Mouse (Mus musculus): ENCODE results near the gene Mapk8ip2. TPM values are rescaled to one million over a fixed set of nuclear protein-coding genes. Genes with fewer than 3 reads are reported as not detected.

Gene Mapk8ip2
- total RNA-seq, 1 experiment from 2014 or later: 8.0 TPM

- peak; percentile 84 for DNase-seq
These were observed 26.9 kb downstream of the Mapk8ip2 start for GRCm38 (mm10) chr15:89480584-89480983.

DNA sequence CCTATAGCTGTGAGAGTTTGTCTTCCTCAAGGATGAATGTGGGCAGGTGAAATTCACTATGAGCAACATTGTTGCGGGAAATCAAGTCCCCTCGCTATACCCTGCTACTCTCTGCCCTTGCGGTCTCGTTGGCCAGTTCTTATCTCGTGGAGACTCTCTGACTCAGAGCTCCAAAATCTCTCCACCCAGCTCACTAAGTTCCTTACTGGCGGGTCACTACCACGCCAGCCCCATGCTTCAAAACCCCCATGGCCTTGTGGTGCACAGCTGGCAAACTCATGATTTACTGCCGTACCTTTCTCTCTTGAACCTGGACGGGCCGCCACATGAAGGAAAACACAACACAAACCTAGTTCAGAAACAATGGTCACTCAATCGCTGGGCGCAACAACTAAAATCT lies 34.5 kb downstream of the Mapk8ip2 start:
- no peak for DNase-seq

DNA sequence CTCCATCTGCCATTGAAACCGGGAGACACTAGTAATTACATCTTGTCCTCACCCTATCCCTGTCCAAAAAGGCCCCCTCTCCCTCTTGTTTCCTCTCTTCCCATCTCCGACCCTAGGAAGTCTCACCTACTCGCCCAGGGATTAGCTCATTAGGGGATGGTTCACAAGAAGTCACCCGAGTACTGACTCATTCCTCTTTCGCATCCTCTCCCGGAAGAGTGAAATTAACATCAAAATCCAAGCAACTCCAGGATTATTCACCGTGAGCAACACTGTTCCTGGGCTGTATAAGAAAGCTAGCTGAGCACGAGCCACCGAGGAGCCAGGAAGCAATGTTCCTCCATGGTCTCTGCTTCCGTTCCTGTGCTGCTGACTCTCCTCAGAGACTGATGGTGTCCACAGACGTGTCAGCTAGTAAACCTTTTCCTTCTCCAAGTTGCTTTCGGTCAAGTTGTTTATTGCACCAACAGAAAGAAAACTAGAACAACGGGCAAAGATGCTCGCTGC lies 35.0 kb downstream of the Mapk8ip2 start:
- no peak for DNase-seq

GRCm38 (mm10) chr15:89494970-89495369 lies 41.3 kb downstream of the Mapk8ip2 start:
- DNase-seq: no peak

GRCm38 (mm10) chr15:89496131-89496530 lies 42.4 kb downstream of the Mapk8ip2 start:
- no peak for DNase-seq

DNA sequence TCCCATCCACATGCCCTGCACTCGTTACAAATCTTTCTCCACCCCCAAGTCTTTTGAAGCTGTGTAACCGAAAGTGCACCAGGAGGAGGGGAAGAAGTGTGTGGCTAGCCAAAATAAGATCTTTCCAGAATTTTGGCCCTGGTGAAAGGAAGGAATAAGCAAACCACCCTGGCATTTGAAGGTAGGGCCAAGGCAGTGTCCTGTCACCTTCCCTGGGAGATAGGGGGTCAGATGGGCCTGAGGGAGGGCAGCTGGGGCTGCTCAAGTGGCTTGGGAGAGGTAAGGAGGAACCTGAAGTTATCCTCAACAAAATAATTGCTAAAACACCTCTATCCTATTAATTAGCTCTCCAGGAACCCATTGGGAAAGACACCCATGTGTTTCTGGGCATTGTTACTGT lies 43.1 kb downstream of the Mapk8ip2 start:
- DNase-seq: no peak

DNA sequence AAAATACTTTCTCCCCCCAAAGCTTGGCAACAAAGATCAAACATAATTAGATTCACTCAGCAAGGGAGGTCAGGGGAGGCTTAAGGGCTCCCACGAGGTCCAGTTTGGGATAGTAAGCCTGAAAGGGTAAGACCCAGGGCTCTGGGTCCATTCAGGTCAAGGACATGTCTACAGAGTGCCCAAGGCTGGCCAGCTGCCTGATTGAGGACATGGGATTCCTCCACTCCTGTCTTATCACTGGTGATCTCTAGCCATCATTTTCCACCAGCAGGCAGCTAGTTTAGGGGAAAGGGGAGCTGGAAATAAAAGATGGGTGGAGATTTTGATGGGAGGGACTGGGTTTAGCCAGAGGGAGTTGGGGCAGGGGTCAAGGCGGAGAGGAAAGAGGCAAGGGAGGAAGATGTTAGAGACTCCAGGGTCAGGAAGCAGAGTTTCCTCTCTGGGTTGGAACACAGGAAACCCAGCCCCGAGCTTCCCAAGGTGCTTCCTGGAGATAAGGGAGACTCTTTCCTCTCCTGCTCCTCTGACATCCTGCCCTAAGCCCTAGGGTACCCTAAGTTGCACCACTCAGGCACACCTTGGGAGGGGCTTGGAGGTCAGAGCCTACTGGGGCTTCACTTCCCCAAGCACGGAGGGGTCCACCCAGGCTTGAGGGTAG lies 43.8 kb downstream of the Mapk8ip2 start:
- DNase-seq: peak; percentile 63

GRCm38 (mm10) chr15:89498049-89498960 lies 44.6 kb downstream of the Mapk8ip2 start:
- DNase-seq: peak; percentile 75

DNA sequence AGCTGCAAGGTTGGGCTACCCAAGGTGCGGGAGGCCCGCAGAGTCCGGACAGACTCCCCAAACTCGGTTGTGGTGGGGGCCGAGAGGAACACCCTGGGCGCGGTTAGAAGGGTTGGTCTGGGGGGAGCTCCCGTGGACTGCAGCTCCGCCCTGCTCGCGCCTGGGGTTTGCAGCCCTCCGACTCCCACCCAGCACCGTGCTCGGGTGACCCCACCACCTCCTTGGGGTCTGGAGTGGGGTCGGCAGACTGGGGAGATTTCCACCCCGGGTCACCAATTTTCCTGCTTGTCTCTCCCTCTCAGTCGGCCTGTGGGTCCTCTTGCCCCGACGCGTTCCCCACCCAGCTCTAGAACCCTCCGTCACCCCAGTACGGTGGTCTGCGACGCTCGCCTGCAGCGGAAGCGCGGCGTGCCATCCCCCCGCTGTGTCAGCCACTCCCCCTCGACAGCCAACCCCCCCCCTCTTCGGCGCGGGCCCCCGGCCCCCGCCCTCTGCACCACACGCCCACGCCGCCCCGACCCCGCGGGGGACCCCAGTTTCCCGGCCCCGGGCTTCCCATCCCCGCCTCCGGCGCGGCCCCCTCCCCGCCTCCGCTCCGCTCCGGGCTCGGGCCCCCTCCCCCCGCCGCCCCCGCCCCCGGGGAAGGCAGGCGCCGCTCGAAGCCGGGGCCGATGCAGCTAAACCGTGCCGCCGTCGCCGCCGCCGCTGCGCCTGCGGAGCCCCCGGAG lies 45.4 kb downstream of the Mapk8ip2 start, which contains the start of gene Shank3:
Shank3 (plus strand) TSS at position 663 of the 728 bp plus-strand sequence.
- DNase-seq: peak; percentile 34

GRCm38 (mm10) chr15:89499784-89500220 lies 46.1 kb downstream of the Mapk8ip2 start:
- DNase-seq: peak; percentile 64

GRCm38 (mm10) chr15:89500221-89500791 lies 46.6 kb downstream of the Mapk8ip2 start:
- no peak for DNase-seq

DNA sequence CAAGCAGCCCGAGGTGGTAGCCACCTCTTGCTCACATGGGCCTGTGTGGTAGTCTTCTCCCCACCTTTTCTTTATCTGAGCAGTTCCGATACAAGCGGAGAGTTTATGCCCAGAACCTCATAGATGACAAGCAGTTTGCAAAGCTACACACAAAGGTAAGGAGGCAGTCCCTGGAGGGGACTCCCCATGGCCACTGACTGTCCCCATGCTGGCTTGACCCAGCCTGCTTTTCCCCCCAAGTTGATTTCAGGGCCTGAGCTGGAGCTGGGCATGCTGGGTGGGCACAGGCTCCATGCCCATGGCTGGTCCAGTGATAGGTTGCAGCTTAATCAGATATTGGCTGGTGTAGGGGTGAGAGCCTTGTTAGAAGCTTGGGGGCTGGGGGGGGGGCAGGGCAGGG lies 47.6 kb downstream of the Mapk8ip2 start:
- no peak for DNase-seq

DNA sequence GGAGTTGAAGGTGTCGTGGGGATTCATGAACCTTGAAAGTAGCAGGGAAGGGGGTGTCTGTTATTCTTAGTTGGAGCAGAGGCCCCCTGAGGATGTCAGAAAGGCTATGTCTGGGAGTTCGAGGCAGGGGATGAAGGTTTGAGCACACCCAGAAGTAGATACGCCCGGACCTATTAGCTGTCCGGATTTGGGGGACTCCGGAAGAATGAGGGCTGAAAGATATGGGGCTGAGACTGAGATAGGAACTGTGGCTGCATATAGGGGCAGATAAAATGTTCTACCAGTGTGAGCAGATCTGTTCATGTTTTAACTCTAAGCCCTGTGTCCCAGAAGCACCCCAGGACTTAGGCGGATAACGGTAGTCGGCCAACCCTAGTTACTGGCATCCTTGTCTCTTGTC lies 51.1 kb downstream of the Mapk8ip2 start:
- no peak for DNase-seq

- DNase-seq: no peak
These were observed 54.0 kb downstream of the Mapk8ip2 start for GRCm38 (mm10) chr15:89507751-89508150.

DNA sequence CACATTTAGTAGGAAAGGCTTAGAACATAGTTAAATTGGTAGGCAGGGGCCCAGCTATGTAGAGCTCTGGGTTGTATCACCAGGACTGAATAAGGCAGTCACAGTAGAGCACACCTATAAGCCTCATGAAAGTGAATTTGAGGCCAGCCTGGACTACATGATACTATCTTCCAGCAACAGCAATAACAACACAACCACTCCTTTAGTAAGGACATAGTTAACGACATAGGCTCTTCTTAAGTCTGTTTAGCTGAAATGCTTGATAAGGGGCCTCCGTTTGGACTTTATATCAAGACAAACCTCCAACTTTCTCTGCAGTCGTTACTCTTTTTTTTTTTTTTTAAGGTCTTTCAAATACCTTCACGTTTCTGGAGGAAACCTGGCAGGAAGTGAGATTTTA lies 59.0 kb downstream of the Mapk8ip2 start:
- no peak for DNase-seq

Other genes with a start within 250 kb of the Mapk8ip2 start
- gene Ppp6r2, start 242.4 kb upstream of the Mapk8ip2 start, total RNA-seq (2021): 41.1 and 52.4 TPM in 2 replicates
- gene Sbf1, start 138.6 kb upstream of the Mapk8ip2 start, total RNA-seq (2021): 74.0 and 99.4 TPM in 2 replicates
- gene Adm2, start 131.2 kb upstream of the Mapk8ip2 start, total RNA-seq (2021): not detected in 2 replicates
- gene Miox, start 119.5 kb upstream of the Mapk8ip2 start, total RNA-seq (2021): not detected in 2 replicates
- gene Lmf2, start 98.3 kb upstream of the Mapk8ip2 start, total RNA-seq (2021): 43.2 and 44.6 TPM in 2 replicates
- 83.3 and 85.8 TPM in 2 replicates for gene Ncaph2, start 98.2 kb upstream of the Mapk8ip2 start, total RNA-seq (2021)
- 39.5 and 43.5 TPM in 2 replicates for gene Sco2, start 80.1 kb upstream of the Mapk8ip2 start, total RNA-seq (2021)
- gene Tymp, start 76.9 kb upstream of the Mapk8ip2 start, total RNA-seq (2021): 0.68 and 4.5 TPM in 2 replicates
- 0.53 and 1.5 TPM in 2 replicates for gene Odf3b, start 74.6 kb upstream of the Mapk8ip2 start, total RNA-seq (2021)
- not detected in 2 replicates for gene Klhdc7b, start 69.0 kb upstream of the Mapk8ip2 start, total RNA-seq (2021)
- not detected in 2 replicates for gene Syce3, start 43.4 kb upstream of the Mapk8ip2 start, total RNA-seq (2021)
- gene Cpt1b, start 28.1 kb upstream of the Mapk8ip2 start, total RNA-seq (2021): 525 and 569 TPM in 2 replicates
- 2.5 TPM in 2 replicates for gene C730034F03Rik, start 24.3 kb upstream of the Mapk8ip2 start, total RNA-seq (2021)
- 11.0 and 11.5 TPM in 2 replicates for gene Gm44502, start 24.2 kb upstream of the Mapk8ip2 start, total RNA-seq (2021)
- 98.6 and 101 TPM in 2 replicates for gene Chkb, start 24.0 kb upstream of the Mapk8ip2 start, total RNA-seq (2021)
- gene Arsa, start 23.5 kb downstream of the Mapk8ip2 start, total RNA-seq (2021): 23.3 and 26.9 TPM in 2 replicates
- gene Shank3, start 45.7 kb downstream of the Mapk8ip2 start, total RNA-seq (2021): 57.8 and 71.6 TPM in 2 replicates
- 0.48 and 0.75 TPM in 2 replicates for gene Acr, start 114.4 kb downstream of the Mapk8ip2 start, total RNA-seq (2021)
- gene Rabl2, start 138.0 kb downstream of the Mapk8ip2 start, total RNA-seq (2021): 9.1 and 12.2 TPM in 2 replicates

Data from adrenal gland, postnatal 14 days (tissue).